Mouse (Mus musculus): ENCODE results near the gene A630095N17Rik.

A630095N17Rik gene

GRCm38 (mm10) chr1:75231664-75232152, at the start of gene A630095N17Rik:
Gene A630095N17Rik (minus strand): TSS chr1:75232102.
- no peak for DNase-seq (ENCODE audit: low spot score)

GRCm38 (mm10) chr1:75278228-75278627, 46.3 kb upstream of the A630095N17Rik start, which contains the start of gene Resp18:
Gene Resp18 (minus strand): TSS chr1:75278415.
- DNase-seq (ENCODE audit: low spot score) = no peak

GRCm38 (mm10) chr1:75277195-75278188, 45.6 kb upstream of the A630095N17Rik start:
- peak; percentile 84 for DNase-seq (ENCODE audit: low spot score)

- DNase-seq (ENCODE audit: low spot score) = no peak
Measured at GRCm38 (mm10) chr1:75264091-75264880, 32.4 kb upstream of the A630095N17Rik start, which contains the start of gene Ptprn. Gene Ptprn (minus strand): TSS chr1:75264502.

GRCm38 (mm10) chr1:75262969-75263951, 31.4 kb upstream of the A630095N17Rik start:
- DNase-seq (ENCODE audit: low spot score) = peak; percentile 89

GRCm38 (mm10) chr1:75261278-75261677, 29.4 kb upstream of the A630095N17Rik start:
- DNase-seq (ENCODE audit: low spot score) = no peak

GRCm38 (mm10) chr1:75255516-75256046, 23.7 kb upstream of the A630095N17Rik start:
- DNase-seq (ENCODE audit: low spot score) = peak; percentile 49

- no peak for DNase-seq (ENCODE audit: low spot score)
Measured at GRCm38 (mm10) chr1:75254625-75255013, 22.7 kb upstream of the A630095N17Rik start.

- peak; percentile 92 for DNase-seq (ENCODE audit: low spot score)
Measured at GRCm38 (mm10) chr1:75253849-75254624, 22.1 kb upstream of the A630095N17Rik start.

GRCm38 (mm10) chr1:75253029-75253428, 21.1 kb upstream of the A630095N17Rik start:
- peak; percentile 50 for DNase-seq (ENCODE audit: low spot score)

- no peak for DNase-seq (ENCODE audit: low spot score)
Measured at GRCm38 (mm10) chr1:75252308-75252707, 20.4 kb upstream of the A630095N17Rik start.

GRCm38 (mm10) chr1:75251112-75251970, 19.4 kb upstream of the A630095N17Rik start:
- peak; percentile 83 for DNase-seq (ENCODE audit: low spot score)

GRCm38 (mm10) chr1:75250498-75250897, 18.6 kb upstream of the A630095N17Rik start:
- no peak for DNase-seq (ENCODE audit: low spot score)

GRCm38 (mm10) chr1:75248041-75248772, 16.3 kb upstream of the A630095N17Rik start:
- no peak for DNase-seq (ENCODE audit: low spot score)

GRCm38 (mm10) chr1:75247071-75247930, 15.4 kb upstream of the A630095N17Rik start:
- no peak for DNase-seq (ENCODE audit: low spot score)

GRCm38 (mm10) chr1:75244836-75245235, 12.9 kb upstream of the A630095N17Rik start:
- DNase-seq (ENCODE audit: low spot score) = no peak

- DNase-seq (ENCODE audit: low spot score) = peak; percentile 38
Measured at GRCm38 (mm10) chr1:75244175-75244826, 12.4 kb upstream of the A630095N17Rik start.

Data from testis, postnatal 10 days (tissue).